Mouse (Mus musculus): Measurements from ENCODE around the gene Psma6. TPM values are rescaled to one million over a fixed set of nuclear protein-coding genes. Genes with fewer than 3 reads are reported as not detected.
"Not testable (repeated sequence)": the region's sequence is repeated elsewhere in the genome, so short reads cannot be mapped to it uniquely, and the experiment has no call there.

The Psma6 gene
- total RNA-seq, 2 experiments from 2014 or later, result 140 to 142 TPM

DNA sequence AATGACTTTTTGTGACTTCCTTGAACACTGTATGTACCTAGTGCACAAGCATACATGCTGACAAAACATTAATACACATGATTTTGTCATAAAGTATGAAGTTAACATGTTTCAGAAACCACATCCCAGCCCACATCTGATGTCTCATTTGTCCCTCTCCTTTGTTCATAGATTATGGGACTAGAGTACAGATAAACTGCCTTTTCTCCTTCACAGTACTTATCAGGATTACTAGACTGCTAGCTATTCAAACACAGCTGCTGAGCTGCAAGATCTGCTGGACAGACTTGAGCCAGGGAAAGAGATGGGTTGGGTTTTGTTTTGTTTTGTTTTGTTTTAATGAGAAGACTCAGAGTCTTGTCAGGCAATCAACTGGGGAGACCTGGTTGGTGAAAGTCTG is 8.1 kb downstream of the Psma6 start:
- DNase-seq (ENCODE audit: low spot score in 2 of 2), result no peak

DNA sequence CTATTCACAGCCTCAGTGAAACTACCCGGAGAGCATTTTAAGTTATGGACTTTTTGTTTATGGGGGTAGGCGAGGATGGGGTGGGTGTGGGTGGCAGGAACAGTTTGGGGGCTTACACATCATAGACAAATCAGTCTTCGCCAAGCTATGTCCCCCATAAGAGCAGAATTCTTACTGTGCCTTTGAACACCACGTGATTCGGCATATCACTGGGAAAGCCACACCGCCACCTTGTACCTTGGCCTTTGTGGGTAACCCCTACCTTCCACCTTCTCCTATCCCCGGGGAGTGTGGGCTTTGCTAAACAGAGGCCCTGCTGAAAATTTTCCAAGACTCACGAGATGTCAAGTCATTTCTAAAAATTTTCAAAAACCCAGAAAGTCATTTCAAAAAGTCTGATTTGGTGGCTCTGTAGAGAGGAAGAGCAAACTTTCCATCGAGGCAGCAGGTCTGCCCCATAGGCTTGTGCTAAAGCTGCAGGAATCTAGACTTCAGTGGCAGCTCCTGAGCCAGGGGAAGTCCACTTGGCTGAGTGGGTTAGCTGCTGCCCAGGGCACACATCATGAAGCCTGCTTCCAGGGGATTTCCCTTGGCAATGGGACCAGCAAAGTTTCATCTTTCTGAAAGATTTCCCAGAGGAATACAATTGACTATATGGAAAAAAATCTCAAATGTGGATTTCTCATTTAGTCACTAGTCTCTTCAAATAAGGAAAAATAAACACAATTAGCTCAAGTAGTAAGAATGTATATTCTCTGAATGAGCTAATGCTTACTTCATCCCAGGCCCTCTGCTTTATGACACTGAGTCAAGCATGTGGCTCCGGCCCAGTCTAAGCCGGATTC is 8.9 kb downstream of the Psma6 start:
- DNase-seq (ENCODE audit: low spot score in 2 of 2), result no peak

DNA sequence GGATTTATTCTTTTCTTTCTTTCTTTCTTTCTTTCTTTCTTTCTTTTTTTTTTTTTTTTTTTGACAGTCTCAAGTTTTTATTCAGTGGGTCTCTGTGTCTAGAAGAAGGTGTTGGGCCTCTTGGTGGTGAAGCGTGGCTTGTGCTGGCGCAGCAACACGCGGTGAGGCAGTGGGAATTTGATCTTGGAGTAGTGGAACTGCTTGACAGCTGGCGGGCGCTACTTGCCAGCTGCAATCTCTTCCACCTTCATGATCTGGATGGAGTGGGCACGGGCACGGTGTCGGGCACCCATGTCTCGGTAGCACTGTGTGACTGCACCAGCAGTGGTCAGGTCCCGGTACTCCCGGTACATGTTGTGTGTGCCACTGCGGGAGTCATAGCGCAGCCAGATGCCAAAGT is 11.6 kb downstream of the Psma6 start:
- not testable (repeated sequence) for DNase-seq (ENCODE audit: low spot score in 2 of 2)

DNA sequence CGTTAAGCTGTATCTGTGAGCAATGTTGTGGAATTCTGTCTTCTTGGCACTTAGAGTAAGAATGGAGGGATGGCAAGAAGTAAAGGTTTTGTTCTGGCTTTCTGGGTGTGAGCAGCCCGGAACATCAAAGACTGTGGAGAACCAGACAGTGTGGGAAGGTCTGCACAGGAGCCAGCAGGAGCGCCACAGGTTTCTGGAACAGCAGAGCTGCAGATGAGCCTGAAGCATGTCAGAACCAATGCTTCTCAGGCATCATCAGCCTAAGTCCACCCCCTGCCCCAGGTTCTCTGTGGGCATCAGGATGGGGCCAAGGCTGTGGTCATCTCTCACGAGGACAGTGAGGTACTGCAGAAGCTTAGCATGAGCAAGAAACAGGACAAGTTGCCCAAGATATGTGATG is 12.5 kb downstream of the Psma6 start:
- no peak for DNase-seq (ENCODE audit: low spot score in 2 of 2)

DNA sequence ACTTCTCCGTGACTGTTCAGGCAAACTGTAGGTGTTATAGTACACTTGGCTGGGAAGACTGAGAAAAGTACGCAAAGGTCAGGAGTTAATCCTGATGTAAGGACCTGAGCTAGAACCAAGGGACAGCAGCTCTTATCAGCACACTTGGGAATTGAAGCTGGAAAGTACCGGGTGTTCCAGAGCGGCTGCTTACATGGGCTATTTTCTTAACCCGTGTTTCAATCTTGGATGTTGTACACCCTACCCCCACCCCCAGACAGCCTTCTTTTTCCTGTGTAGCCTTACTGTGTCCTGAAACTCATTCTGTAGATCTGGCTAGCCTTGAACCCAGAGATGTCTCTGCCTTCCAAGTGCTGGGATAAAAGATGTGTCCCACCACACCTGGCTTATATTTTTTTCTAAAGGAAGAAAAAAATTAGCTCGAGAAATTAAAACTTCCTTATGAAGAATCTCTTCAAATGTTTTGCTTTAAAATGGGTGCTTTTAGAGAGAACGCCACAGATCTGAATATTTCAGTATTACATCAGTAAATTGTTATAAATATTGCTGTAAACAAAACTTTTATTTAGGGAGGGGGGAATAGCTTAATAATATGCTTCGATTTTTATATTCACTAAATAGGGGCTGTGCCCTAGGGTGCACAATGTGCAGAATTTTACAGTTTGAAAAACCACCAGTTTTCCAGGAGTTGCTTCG is 13.7 kb downstream of the Psma6 start:
- DNase-seq (ENCODE audit: low spot score in 2 of 2), result no peak

DNA sequence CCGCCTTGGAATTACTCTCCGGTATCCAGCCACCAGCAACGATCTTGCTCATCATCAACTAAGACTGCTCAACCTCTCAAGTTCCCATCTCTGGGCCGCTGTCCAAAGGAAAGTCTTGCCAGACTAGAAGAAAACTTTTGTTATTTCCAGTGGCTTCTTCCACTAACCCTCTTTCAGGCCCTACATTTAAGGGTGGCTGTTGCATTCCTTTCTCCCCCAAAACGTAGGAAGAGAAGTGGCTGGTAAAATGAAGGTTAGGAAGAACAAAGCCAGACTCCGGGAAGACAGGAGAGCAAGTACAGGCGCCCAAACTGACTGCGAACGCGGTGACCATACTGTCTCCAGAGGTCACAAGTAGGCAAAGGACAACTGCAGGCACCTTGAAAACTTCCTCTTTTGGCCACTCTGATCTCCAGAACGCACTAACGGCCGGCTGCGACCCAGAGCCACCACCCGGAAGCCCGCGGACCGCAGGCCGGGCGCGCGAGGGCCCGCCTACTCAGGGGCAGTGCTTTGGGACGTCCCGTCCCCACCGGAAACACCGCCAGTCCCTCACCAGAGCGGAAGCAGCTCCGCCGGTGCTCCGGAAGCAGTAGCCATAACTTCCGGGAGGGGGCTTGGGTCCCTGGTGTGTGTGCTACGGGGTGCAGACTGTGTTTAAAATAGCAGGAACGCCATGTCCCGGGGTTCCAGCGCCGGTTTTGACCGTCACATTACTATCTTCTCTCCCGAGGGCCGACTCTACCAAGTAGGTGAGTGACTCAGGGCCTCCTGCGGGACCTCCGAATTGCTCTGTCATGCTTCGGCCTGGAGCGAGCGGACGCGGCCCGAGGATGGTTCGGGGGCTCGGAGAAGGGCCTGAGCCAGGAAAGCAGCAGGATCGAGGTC is 14.5 kb downstream of the Psma6 start:
- peak; percentile 86 to 91 for DNase-seq (ENCODE audit: low spot score in 2 of 2)

DNA sequence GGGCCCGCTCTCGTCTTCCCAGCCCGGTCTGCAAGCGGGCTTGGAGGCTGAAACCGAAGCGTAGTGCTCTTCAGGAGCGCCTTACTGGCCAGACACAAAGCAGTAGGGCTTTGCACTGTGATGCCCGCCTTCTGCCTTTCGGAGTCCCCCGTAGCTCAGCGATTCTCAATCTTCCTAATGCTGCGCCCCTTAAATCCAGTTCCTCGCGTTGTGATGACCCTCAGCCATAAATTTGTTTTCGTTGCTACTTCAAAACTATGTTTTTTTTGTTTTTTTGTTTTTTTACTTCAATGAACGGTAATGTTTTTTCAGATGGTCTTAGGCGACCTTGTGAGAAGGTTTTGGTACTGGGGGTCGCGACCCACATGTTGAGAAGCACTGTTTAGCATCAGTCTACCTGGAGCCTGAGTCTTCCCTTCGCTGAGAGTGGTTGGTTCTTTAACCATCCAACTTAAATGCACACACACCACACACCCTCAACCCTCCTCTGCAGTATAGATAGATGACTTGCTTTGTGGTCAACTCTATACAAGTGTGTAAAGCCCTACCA is 15.2 kb downstream of the Psma6 start:
- DNase-seq (ENCODE audit: low spot score in 2 of 2), result no peak

DNA sequence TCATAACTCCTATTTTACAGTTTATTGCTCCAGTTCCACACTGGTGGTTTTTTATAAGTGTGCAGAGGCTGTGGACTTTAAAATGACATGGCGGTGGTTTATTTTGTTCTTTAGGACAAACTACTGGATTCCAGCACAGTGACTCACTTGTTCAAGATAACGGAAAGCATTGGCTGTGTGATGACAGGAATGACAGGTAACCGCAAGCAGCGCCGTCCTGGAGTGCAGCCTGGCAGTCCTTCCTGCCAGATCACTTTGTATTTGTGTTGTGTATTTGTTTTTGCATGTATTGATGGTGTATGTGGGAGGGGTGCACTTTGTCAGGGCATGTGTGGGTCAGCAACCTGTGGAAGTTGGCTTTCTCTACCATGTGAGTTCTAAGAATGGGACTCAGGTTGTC is 23.9 kb downstream of the Psma6 start:
- DNase-seq (ENCODE audit: low spot score in 2 of 2), result no peak

DNA sequence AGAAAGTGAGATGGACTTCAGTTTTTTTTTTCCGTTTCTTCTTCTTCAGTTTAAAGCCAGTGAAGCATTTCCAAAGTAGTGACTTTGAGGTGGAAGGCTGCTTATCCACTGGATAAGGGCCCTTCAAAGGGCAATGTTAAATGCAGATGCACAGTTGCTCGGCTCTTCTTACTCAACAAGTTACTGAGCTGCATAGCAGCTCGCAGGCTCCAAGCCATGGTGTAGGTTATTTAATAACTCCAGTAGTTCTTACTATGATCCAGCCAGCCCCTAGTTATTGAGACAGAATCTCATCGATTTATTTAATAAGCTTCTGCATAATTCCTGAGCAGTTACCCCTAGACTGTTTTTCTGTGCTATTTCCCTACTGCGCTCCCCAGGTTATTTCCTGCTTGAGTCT is 31.2 kb downstream of the Psma6 start:
- no peak for DNase-seq (ENCODE audit: low spot score in 2 of 2)

DNA sequence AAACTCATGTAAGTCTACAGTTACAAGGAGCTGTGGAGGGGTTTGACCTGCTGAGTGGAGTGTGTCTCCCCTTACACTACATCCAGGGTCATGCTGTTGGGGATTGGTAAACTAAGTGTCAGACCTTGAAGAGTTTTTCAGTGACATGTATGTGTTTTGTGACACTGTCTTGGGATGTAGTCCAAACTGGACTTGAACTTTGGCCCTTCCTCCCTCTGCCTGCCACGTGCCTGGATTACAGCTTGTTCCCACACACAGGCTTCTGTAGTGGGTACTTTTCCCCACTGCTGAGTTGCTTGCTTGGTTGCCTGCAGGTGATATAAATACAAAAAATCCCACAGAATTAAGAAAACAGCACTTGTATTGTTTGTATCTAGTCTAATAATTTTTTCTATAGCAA is 31.7 kb downstream of the Psma6 start:
- DNase-seq (ENCODE audit: low spot score in 2 of 2), result no peak

DNA sequence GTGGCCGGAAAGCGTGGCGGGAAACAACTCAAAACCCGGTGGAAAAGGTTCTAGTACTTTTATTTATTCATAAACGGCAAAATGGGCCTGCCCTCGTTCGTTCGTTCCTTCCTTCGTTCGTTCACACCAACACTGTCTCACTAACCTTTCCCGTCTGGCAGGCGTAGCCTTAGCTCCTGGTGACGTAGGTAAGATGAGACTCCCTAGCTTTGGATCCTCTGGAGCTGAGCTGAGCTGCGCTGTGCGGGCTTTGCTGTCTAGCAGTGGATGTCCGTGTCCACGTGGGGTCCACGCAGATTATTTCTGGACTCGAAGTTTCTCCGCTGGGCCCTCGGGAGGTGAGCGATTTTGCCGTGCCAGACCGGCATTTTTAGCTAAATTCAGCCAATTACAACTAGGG is 36.2 kb downstream of the Psma6 start:
- DNase-seq (ENCODE audit: low spot score in 2 of 2), result no peak

DNA sequence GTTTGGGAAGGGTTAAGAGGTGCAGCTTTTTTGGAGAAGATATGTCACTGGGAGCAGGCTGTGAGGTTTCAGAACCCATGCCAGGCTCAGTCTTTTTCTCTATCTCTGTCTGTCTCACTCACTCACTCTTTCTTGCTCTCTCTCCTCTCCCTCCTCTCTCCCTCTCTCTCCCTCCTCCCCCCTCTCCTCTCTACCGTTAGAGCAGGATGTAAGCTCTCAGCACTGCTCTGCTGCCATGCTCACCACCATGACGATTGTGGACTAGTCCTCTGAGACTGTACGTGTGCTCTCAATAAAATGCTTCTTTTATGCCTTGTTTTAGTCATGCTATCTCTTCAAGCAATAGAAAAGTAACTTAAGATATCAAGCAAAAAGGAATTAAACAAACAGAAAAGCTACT is 38.0 kb downstream of the Psma6 start:
- no peak for DNase-seq (ENCODE audit: low spot score in 2 of 2)

DNA sequence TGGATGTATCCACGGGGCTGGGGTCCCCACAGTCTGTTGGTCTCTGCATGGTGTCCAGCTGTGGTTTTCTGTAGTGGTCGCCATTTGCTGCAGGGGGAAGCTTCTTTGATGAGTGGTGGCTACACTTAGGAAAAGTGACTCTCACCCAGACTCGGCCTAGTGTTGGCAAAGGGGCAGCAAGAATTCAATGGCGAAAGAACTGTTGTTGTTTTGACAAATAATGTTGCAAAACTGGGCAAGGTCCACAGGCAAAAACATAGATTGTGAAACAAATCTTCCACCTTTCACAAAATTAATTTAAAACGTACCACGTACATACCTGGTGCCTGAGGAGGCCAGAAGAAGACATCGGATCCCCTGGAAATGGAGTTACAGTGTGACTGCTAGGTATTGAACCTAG is 42.3 kb downstream of the Psma6 start:
- no peak for DNase-seq (ENCODE audit: low spot score in 2 of 2)

DNA sequence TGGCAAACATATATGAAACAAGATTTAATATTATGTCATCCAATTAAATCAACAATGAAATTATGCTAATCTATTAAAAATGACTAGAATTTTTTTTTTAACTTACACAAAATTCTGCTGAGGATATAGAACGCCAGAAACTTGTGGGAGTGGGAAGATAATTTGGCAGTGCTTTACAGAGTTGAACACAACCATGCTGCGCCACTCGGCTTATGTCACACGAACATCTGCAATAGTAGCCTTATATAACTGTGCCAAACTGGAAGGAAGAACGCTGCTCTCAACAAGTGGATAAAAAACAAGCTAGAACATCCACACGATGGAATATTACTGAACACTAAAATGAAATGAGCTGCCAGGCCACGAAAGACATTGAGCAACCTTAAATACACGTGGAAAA is 45.2 kb downstream of the Psma6 start:
- no peak for DNase-seq (ENCODE audit: low spot score in 2 of 2)

DNA sequence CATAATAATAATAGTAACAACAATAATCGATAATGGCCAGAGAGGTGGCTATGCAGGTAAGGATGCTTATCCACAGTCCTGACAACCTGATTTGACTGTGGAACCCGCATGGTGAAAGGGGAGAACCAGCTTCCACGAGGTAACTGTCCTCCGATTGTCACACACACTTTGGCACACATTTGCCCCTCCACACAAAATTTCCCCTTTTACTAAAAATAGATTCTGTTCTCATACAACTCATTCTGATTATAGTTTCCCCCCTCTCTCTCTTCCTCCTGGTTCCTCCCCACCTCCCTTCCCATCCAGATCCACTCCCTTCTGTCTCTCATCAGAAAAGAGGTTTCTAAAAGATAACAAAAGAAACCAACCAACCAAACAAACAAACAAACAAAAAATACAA is 45.9 kb downstream of the Psma6 start:
- no peak for DNase-seq (ENCODE audit: low spot score in 2 of 2)

DNA sequence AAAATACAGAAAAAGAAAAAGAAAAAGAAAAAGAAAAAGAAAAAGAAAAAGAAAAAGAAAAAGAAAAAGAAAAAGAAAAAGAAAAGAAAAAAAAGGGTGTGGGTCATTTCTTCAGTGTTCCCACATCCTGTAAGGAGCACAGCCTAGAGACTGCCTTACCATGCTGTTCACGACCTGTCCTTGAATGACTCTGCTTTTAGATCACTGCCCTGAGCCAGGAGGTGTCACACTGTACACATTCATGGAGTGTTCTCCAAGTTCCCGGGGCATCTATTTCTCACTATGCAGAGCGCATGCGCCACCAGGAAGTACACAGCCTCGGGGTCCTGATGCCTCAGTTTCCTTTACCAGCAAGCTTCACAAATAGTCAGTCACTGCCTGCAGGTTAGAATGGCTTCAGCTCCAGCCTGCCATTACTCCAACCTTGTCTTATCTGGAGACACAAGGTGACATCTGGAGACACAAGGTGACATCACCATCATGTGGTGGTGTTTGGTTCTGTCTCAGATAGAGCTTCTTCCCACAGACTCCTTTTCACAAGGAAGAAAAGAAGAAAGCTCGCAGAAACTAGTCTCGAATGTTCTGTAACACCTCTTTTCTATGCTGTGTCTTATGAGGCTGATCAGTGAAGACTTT is 48.4 kb downstream of the Psma6 start:
- DNase-seq (ENCODE audit: low spot score in 2 of 2), result no peak

DNA sequence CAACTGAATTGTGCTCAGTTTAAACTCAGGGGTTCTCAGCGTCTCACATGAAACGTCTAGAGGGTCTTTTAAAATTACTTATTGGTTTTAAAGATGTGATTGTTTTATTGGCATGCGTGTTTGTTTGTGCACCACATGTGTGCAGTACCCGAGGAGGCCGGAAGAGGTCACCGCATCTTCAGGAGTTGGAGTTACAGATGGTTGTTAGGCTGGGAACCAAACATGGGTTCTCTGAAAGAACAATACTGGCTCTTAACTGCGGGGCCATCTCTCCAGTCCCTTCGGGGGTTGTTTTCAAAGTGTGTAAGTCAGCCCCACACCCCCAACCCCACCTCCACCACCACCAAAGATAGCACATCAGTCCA is 48.9 kb downstream of the Psma6 start:
- DNase-seq (ENCODE audit: low spot score in 2 of 2), result no peak

DNA sequence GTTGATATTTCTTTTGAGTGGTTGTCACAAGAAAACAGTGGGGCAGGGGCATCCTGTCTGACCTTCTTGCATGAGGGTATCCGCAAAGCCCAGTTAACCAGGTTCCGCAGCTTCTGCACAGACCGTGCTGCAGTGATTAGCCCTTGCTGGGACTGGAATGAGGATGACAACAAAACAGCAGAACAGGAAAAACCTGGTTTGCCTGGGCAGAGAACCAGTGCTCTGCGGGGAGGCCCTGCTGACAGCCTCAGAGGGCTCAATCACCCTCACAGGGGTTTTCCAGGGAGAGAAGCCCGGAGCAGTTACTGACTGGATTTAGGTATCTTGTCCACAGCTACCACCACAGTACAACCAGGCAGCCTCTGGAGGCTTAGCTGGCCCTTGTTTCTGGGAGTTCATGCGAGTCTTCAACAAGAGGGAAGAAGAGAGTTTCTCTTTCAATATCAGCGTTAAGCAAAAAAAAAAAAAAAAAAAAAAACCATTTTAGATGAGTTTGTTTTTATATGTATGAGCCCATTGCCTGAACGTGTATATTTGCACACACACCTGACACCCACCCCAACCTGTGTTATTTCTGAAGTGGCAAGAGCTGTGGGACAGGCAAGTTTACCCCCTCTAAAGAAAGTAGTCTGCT is 49.9 kb downstream of the Psma6 start:
- no peak for DNase-seq (ENCODE audit: low spot score in 2 of 2)

DNA sequence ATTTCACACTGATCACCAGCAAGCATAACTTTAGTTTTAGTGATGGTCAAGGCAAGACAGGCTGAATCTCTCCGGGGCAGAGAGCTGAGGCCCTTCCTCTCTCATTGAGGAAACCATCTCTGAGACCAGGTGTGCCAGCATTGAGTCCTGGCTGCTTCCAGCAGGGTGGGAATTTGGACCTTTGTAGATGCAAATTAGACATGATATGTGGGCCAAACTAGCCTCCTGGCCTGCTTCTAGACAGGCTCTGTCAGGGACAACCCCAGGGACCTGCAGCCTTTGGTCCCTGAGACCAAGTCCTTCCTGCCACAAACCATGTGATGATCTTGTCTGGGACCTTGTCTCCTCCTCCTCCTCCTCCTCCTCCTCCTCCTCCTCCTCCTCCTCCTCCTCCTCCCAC is 51.1 kb downstream of the Psma6 start:
- no peak for DNase-seq (ENCODE audit: low spot score in 2 of 2)

DNA sequence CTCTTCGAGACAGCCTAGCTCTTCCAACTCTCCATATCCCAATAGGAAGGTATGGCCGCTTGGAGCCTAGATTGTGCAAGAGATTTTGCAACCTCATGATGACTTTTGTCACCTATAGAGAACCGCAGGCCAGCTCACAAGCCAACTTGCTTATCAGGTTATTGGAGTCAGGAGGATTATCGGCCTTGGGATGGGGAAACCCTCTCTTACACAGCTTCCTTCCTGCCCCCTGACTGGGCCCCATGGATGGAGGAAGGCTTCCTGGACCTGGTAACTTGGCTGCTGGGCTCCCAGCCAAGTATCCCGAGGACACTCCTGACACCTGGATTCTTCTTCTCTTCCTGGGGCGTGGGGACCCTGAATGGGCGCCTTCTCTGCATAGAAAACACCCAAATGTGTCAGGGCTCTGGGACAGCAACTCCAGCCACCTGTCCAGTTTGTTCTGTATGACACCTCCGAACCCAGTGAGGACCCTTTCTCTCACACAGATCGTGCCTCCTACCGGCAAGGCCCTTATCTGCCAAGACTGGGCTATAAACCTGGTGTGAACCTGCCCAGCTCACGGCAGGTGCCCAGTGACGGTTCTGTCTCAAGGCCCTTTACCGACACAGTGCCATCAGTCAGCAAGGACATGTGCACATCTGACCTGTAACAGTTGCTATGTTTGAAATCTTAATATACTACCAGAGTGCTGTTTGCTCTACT is 53.3 kb downstream of the Psma6 start:
- DNase-seq (ENCODE audit: low spot score in 2 of 2), result no peak

Data from layer of hippocampus, adult 18-20 months (tissue).